Mouse (Mus musculus) limb, embryonic 11.5 days (tissue): ENCODE data around the gene Plaa. TPM values are rescaled to one million over a fixed set of nuclear protein-coding genes. Genes with fewer than 3 reads are reported as not detected.

Source experiments
- ATAC-seq: fragments of 200-750 bp; cut with Nextera tagmentation; 2 replicates; pipeline ENCODE4 v1.8.0; 2017; ENCODE audit warnings: low read depth; ENCODE audit not compliant: insufficient number of reproducible peaks, low FRiP score, low TSS enrichment
- DNase-seq: peaks from one replicate; pipeline ENCODE4 v3.0.0-alpha.2; 2015; ENCODE audit warnings: low spot score
- H3K27ac ChIP-seq: fragments of 300-500 bp; sonication (generic); replicated peaks from 2 replicates; pipeline ENCODE4 v1.5.1; 2014; ENCODE audit warnings: low read depth, mild to moderate bottlenecking, low read length
- H3K27me3 ChIP-seq: fragments of 300-500 bp; sonication (generic); 2 replicates; pipeline ENCODE4 v1.6.1; 2014; ENCODE audit warnings: mild to moderate bottlenecking, low read length, mixed read lengths; ENCODE audit not compliant: control insufficient read depth, insufficient read depth
- H3K36me3 ChIP-seq: fragments of 300-500 bp; sonication (generic); 2 replicates; pipeline ENCODE4 v1.6.1; 2014; ENCODE audit warnings: mild to moderate bottlenecking, low read length, moderate library complexity, mixed read lengths; ENCODE audit not compliant: control insufficient read depth, insufficient read depth
- H3K4me1 ChIP-seq: fragments of 300-500 bp; sonication (generic); 2 replicates; pipeline ENCODE4 v1.6.1; 2014; ENCODE audit warnings: low read length, mixed read lengths; ENCODE audit not compliant: control insufficient read depth, insufficient read depth
- H3K4me2 ChIP-seq: fragments of 300-500 bp; sonication (generic); 2 replicates; pipeline ENCODE4 v1.6.1; 2014; ENCODE audit warnings: low read depth, mild to moderate bottlenecking, moderate library complexity; ENCODE audit not compliant: severe bottlenecking
- H3K4me3 ChIP-seq: fragments of 300-500 bp; sonication (generic); 2 replicates; pipeline ENCODE4 v1.5.1; 2014; ENCODE audit warnings: low read depth, low read length
- H3K9ac ChIP-seq: fragments of 300-500 bp; sonication (generic); 2 replicates; pipeline ENCODE4 v1.6.1; 2014; ENCODE audit warnings: mild to moderate bottlenecking, low read length
- H3K9me3 ChIP-seq: fragments of 300-500 bp; sonication (generic); 2 replicates; pipeline ENCODE4 v1.6.1; 2016; ENCODE audit warnings: low read length; ENCODE audit not compliant: control insufficient read depth
- WGBS: fragments of 180-500 bp; shearing (Covaris S2); extraction: QIAGEN DNeasy Blood & Tissue Kit; methylation state at CpG from one replicate; pipeline ENCODE4 v1.1.7; 2014; 5-methylcytosine and 5-hydroxymethylcytosine counted together
- polyA plus RNA-seq: library from polyadenylated mRNA; unstranded; fragments of >200 nt; fragmentation: Nextera tagmentation; extraction: Ambion mirVana; gene quantifications from 2 replicates; pipeline ENCODE4 v1.2.1, GENCODE M21; 2014

Gene Plaa
- polyA plus RNA-seq, 1 experiment from 2014 or later, result 86.0 TPM

GRCm38 (mm10) chr4:94605591-94605990 lies 2.5 kb upstream of the Plaa start:
- no peak overlapping the region for H3K27ac ChIP-seq
- no peak overlapping the region for H3K4me3 ChIP-seq
- no peak overlapping the region for H3K9ac ChIP-seq
- H3K4me1 ChIP-seq, result no peaks in the 10 kb centered on the region
- H3K27me3 ChIP-seq, result no peaks in the 10 kb centered on the region
- no peaks in the 10 kb centered on the region for H3K9me3 ChIP-seq
- no peaks in the 10 kb centered on the region for H3K36me3 ChIP-seq
- WGBS, result 93% methylated on average over 2 of the region's 2 CpGs
- DNase-seq, result no peak
- ATAC-seq, result no peak
- H3K4me2 ChIP-seq, result no peak overlapping the region

- ATAC-seq (no peak), DNase-seq (no peak)
- Histone ChIP-seq H3K36me3 (no peaks in the 10 kb centered on the region), H3K27ac (no peak overlapping the region), H3K9ac (no peak overlapping the region), H3K9me3 (no peaks in the 10 kb centered on the region), H3K27me3 (no peaks in the 10 kb centered on the region), H3K4me3 (no peak overlapping the region), H3K4me1 (no peaks in the 10 kb centered on the region), H3K4me2 (peak overlapping the region; percentile 61; the same call in 1 of the 2 replicates)
- 96% methylated on average over 2 of the region's 2 CpGs for WGBS
Observed at GRCm38 (mm10) chr4:94604452-94605019, 1.5 kb upstream of the Plaa start.

GRCm38 (mm10) chr4:94602496-94603030 lies 481 bp downstream of the Plaa start:
- H3K27ac ChIP-seq, result peak overlapping the region; percentile 72
- DNase-seq (no peak), ATAC-seq (peak; percentile 73; the same call in 1 of the 2 replicates)
- peak overlapping the region; percentile 93 for H3K9ac ChIP-seq
- WGBS, result under 1% methylated on average over 33 of the region's 33 CpGs
- H3K36me3 ChIP-seq, result no peaks in the 10 kb centered on the region
- H3K27me3 ChIP-seq, result no peaks in the 10 kb centered on the region
- no peaks in the 10 kb centered on the region for H3K9me3 ChIP-seq
- H3K4me2 ChIP-seq, result peak overlapping the region; percentile 61
- H3K4me1 ChIP-seq, result no peaks in the 10 kb centered on the region
- H3K4me3 ChIP-seq, result peak overlapping the region; percentile 91

- Histone ChIP-seq H3K4me2 (no peak overlapping the region), H3K9ac (no peak overlapping the region), H3K4me1 (no peaks in the 10 kb centered on the region), H3K27ac (no peak overlapping the region), H3K4me3 (no peak overlapping the region), H3K36me3 (no peaks in the 10 kb centered on the region), H3K9me3 (no peaks in the 10 kb centered on the region), H3K27me3 (no peaks in the 10 kb centered on the region)
- 82% methylated on average over 4 of the region's 4 CpGs for WGBS
- DNase-seq, result no peak
- no peak for ATAC-seq
Observed at GRCm38 (mm10) chr4:94601395-94601794, 1.6 kb downstream of the Plaa start.

GRCm38 (mm10) chr4:94592709-94593108 lies 10.3 kb downstream of the Plaa start:
- H3K9me3 ChIP-seq, result no peaks in the 10 kb centered on the region
- DNase-seq (no peak), ATAC-seq (no peak)
- no peaks in the 10 kb centered on the region for H3K4me1 ChIP-seq
- H3K4me2 ChIP-seq, result no peak overlapping the region
- H3K27me3 ChIP-seq, result no peaks in the 10 kb centered on the region
- no peak overlapping the region for H3K27ac ChIP-seq
- H3K9ac ChIP-seq, result no peak overlapping the region
- no peaks in the 10 kb centered on the region for H3K36me3 ChIP-seq
- no peak overlapping the region for H3K4me3 ChIP-seq

GRCm38 (mm10) chr4:94591765-94592381 lies 11.2 kb downstream of the Plaa start:
- Histone ChIP-seq H3K4me2 (no peak overlapping the region), H3K27ac (no peak overlapping the region), H3K4me3 (no peak overlapping the region), H3K9ac (no peak overlapping the region), H3K9me3 (no peaks in the 10 kb centered on the region), H3K27me3 (no peaks in the 10 kb centered on the region), H3K4me1 (no peaks in the 10 kb centered on the region), H3K36me3 (no peaks in the 10 kb centered on the region)
- ATAC-seq, result no peak
- DNase-seq, result no peak
- WGBS, result 84% methylated on average over 4 of the region's 4 CpGs

- Histone ChIP-seq H3K27ac (no peak overlapping the region), H3K4me2 (no peak overlapping the region), H3K4me1 (no peaks in the 10 kb centered on the region), H3K4me3 (no peak overlapping the region), H3K9ac (no peak overlapping the region), H3K36me3 (no peaks in the 10 kb centered on the region; the same call in 1 of the 2 replicates), H3K9me3 (no peaks in the 10 kb centered on the region), H3K27me3 (no peaks in the 10 kb centered on the region)
- 94% methylated on average over 4 of the region's 4 CpGs for WGBS
- DNase-seq (no peak), ATAC-seq (no peak)
Observed at GRCm38 (mm10) chr4:94572677-94573076, 30.4 kb downstream of the Plaa start.

GRCm38 (mm10) chr4:94564297-94564696 lies 38.7 kb downstream of the Plaa start:
- no peaks in the 10 kb centered on the region for H3K27me3 ChIP-seq
- no peak overlapping the region for H3K4me2 ChIP-seq
- H3K4me3 ChIP-seq, result no peak overlapping the region
- H3K36me3 ChIP-seq, result no peaks in the 10 kb centered on the region
- H3K9me3 ChIP-seq, result no peaks in the 10 kb centered on the region
- ATAC-seq (no peak), DNase-seq (no peak)
- H3K27ac ChIP-seq, result no peak overlapping the region
- H3K4me1 ChIP-seq, result no peaks in the 10 kb centered on the region
- no peak overlapping the region for H3K9ac ChIP-seq
